Mouse (Mus musculus): ENCODE data around the gene Mknk1.

DNA sequence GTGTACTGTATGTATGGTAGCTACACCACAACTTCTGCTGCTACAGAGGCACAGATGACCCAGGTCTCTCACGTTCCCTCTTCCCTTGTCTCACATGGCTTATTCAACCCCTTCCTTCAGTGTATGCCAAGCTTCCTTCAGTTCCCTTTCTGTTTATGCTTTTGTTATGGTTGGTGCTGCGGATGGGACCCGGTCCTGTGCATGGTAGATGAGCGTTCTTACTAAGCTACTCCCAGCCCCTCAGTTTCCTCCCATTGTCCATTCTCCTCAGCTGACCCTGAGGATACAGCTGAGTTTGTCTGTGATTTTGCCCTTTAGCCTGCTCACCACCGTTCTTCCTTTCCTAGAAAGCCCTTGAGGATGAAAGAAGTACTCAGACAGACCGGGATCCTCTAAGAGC, 12.6 kb downstream of the Mknk1 start:
- TF ChIP-seq CTCF (conservative IDR thresholded peaks at IDR 0.05; ENCODE audit: low read length) (no peak), POU5F1 (IDR thresholded peaks at IDR 0.05; ENCODE audit: borderline replicate concordance, low read length) (no peak), NANOG (IDR thresholded peaks at IDR 0.05; ENCODE audit: borderline replicate concordance, low read length) (no peak)
